Mouse (Mus musculus) spleen, adult 2 months (tissue): ENCODE data around the gene Ube2m. TPM values are rescaled to one million over a fixed set of nuclear protein-coding genes. Genes with fewer than 3 reads are reported as not detected.
A peak's percentile ranks its signal among the peaks of the same experiment; 100 is the strongest.

Source experiments
- DNase-seq, 2 experiments: peaks; one replicate each; pipeline versions ENCODE4 v3.0.0 to v3.0.0-alpha.2; 2012 to 2021; ENCODE audit warnings: low spot score in 2 of 2, low read depth in 1 of 2
- H3K27ac ChIP-seq: fragments of 200-500 bp; 2 replicates; pipeline ENCODE4 v1.5.1; 2012; ENCODE audit warnings: low read length, inconsistent platforms; ENCODE audit not compliant: insufficient read depth
- H3K27me3 ChIP-seq: fragments of 200-500 bp; 2 replicates; pipeline ENCODE4 v1.6.1; 2012; ENCODE audit warnings: mild to moderate bottlenecking, moderate library complexity, low read length, inconsistent platforms; ENCODE audit not compliant: control insufficient read depth, insufficient read depth
- H3K36me3 ChIP-seq: fragments of 200-500 bp; 2 replicates; pipeline ENCODE4 v1.6.1; 2012; ENCODE audit warnings: mild to moderate bottlenecking, low read length, inconsistent platforms; ENCODE audit not compliant: control insufficient read depth, insufficient read depth
- H3K4me1 ChIP-seq: fragments of 200-500 bp; 2 replicates; pipeline ENCODE4 v1.6.1; 2011; ENCODE audit warnings: inconsistent platforms; ENCODE audit not compliant: control insufficient read depth, insufficient read depth, insufficient read length
- H3K4me3 ChIP-seq: fragments of 200-500 bp; 2 replicates; pipeline ENCODE4 v1.5.1; 2011; ENCODE audit warnings: mild to moderate bottlenecking, inconsistent platforms; ENCODE audit not compliant: insufficient read depth, insufficient read length; ENCODE audit errors: extremely low read depth
- CTCF ChIP-seq: fragments of 200-500 bp; IDR thresholded peaks from 2 replicates; pipeline ENCODE4 v1.5.1; 2011; ENCODE audit warnings: mild to moderate bottlenecking, inconsistent platforms; ENCODE audit not compliant: insufficient read depth, insufficient read length, insufficient replicate concordance; ENCODE audit errors: extremely low read depth
- POLR2A ChIP-seq: fragments of 200-500 bp; IDR thresholded peaks from 2 replicates; pipeline ENCODE4 v1.6.1; 2011; ENCODE audit warnings: low read depth, low read length, inconsistent platforms
- WGBS: fragments of 180-500 bp; shearing (Covaris S2); methylation state at CpG from one replicate; pipeline ENCODE4 v1.1.7; 2018; 5-methylcytosine and 5-hydroxymethylcytosine counted together
- polyA plus RNA-seq: library from polyadenylated mRNA; depleted of rRNA; stranded (reverse); fragments of >200 nt; gene quantifications from 2 replicates; pipeline ENCODE4 v1.2.3, GENCODE M21; 2012

Gene Ube2m
- polyA plus RNA-seq, 1 experiment = 62.7 TPM

DNA sequence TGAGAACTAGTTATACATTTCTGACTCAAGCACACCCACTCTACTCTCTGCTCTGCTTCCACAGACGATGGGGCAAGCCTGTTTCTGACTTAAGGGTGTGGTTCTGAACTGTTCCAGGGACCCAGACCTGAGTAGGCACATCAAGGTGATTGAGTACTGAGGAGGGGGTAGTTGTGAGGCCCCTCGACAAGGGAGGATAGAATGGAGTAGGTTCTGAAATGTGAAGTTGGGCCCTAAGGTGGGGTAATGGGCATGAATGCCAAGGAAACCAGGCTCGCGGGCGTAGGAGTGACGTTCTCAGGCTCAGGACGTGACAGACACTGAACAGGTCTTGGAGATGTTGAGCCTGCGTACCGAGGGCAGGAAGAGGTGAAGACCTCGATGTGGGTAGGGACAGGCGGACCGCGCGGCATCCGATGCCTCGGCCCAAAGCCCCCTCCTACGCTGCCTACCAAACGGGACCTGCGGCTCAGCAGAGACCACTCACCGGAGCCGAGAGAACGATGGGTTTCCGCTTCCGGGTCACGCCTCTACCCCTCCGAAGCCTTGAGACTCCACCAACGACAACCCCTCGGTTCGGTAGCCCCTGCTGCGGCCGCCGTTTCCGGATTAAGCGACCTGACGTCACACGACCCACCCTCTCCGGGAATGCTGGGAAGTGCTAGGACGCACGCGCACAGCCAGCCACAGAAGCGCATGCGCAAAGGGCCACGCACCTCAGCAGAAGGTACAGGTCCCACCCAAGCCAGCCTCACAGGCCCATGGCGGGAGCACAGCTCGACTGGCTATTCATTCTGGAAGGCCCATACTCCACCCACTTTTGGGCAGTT, 3.7 kb downstream of the Ube2m start, which contains the start of gene Chmp2a:
Chmp2a (minus strand) TSS at position 660 of the 830 bp plus-strand sequence.
- peak within 1 kb of the TSS; percentile 84 for H3K4me3 ChIP-seq
- peak; percentile 89 to 95 for DNase-seq
- peaks cover 14% of the 10 kb centered on the region; the same call in 1 of the 2 replicates for H3K4me1 ChIP-seq
- no peaks in the 10 kb centered on the region for H3K27me3 ChIP-seq
- under 1% methylated on average over 45 of the region's 45 CpGs for WGBS
- H3K36me3 ChIP-seq = peaks cover 29% of the 10 kb centered on the region
- H3K27ac ChIP-seq = peak within 1 kb of the TSS; percentile 91
- TF ChIP-seq POLR2A (peak; percentile 0; the same call in 1 of the 2 replicates), CTCF (no peak)

DNA sequence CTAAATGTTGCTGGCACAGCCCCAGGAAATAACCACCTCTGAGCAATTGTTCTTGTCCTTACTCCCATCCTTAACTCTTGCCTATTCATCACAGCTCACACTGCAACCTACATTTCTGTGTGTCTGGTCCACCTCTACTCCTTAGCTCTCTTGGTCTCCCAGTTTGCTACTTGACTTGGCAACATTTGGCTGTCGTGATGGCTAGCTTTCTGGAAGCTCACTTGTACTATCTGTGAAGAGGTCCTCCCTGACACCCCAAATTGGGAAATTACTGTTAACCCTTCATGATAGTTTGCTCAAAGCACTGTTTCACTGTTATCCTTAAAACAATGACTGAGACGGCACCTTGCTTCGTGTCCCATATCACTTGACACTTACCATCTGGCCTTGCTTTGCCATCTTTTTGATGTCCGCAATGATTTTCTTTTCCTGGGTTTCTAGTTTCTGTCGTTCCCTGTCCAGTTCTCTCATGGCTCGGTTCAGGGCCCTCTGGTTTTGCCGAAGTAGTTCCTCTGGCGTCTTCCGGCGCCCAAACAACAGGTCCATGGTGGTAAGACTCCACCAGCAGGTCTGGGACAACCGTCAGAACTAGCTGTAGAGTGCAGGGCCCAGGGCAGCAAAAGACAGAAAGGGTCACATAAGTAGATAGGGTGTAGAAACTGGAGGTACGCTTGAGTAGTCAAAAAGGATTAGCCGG, 4.5 kb downstream of the Ube2m start:
- Histone ChIP-seq H3K27ac (peak overlapping the region; percentile 91), H3K27me3 (no peaks in the 10 kb centered on the region), H3K4me3 (peak overlapping the region; percentile 84), H3K4me1 (peaks cover 10% of the 10 kb centered on the region; the same call in 1 of the 2 replicates), H3K36me3 (peaks cover 36% of the 10 kb centered on the region)
- TF ChIP-seq POLR2A (no peak), CTCF (no peak)
- WGBS = 44% methylated on average over 13 of the region's 13 CpGs
- DNase-seq = no peak

DNA sequence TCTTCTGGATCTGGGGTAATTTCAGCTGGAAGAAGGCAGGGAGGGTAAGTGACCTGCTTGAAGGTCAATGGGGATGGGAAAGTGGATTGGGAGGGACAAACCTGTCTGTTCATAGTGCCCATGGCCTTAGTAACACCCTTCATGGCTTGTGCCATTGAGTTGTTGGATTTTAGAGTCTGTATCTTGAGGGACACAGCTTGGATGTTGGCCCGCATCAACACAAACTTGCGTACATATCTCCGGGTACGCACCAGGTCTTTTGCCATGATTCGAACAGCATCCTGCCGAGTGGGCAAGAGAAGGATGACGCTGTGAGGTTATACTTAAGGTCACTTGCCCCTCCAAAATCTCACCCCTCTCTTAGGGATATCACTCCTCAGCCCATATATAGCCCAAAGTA, 5.5 kb downstream of the Ube2m start:
- Histone ChIP-seq H3K4me1 (peaks cover 10% of the 10 kb centered on the region; the same call in 1 of the 2 replicates), H3K27ac (no peak overlapping the region), H3K27me3 (no peaks in the 10 kb centered on the region), H3K36me3 (peaks cover 46% of the 10 kb centered on the region), H3K4me3 (no peak overlapping the region)
- WGBS = 94% methylated on average over 7 of the region's 7 CpGs
- no peak for DNase-seq
- no peak for TF ChIP-seq POLR2A
- TF ChIP-seq CTCF = no peak

DNA sequence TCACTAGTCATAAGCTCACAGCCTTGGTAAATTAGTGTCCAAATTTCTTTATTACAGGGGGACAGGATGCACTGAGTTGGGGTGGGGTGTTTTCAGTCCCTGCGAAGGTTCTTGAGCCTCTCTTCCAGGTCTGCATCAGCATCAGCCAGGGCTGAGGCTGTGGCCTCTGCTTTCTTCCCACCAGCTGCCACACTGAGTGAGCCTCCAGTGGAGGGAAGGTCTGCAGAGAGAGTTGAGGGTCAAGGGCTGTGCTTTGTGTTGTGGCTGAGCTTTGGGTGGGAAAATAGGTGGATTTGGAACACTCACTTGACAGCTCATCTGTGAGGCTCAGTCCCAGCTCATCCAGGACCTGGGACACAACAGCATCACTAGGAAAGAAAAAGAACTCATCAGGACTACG, 6.1 kb downstream of the Ube2m start:
- 88% methylated on average over 2 of the region's 2 CpGs for WGBS
- H3K4me1 ChIP-seq = peaks cover 8% of the 10 kb centered on the region; the same call in 1 of the 2 replicates

DNA sequence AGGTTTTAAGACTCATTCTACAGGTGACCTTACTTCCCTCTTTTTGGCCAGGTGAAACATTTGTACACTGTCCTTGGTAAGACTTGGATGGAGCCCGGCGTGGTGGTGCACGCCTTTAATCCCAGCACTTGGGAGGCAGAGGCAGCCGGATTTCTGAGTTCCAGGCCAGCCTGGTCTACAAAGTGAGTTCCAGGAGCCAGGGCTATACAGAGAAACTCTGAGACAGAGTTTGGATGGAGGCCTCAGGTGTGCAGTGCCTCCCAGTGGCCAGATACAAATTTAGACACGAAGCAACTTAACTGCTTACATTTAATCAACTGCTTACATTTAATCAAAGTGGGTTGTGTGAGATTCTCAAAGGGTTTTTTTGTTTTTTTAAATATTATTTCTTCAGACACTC, 7.0 kb downstream of the Ube2m start:
- Histone ChIP-seq H3K4me1 (peaks cover 5% of the 10 kb centered on the region; the same call in 1 of the 2 replicates), H3K4me3 (no peak overlapping the region), H3K27ac (no peak overlapping the region), H3K36me3 (peaks cover 50% of the 10 kb centered on the region), H3K27me3 (no peaks in the 10 kb centered on the region)
- TF ChIP-seq CTCF (no peak), POLR2A (no peak)
- no peak for DNase-seq
- 78% methylated on average over 5 of the region's 5 CpGs for WGBS

More for the DNA sequence above, 6.1 kb downstream of the Ube2m start:
- H3K27ac ChIP-seq = no peak overlapping the region
- no peaks in the 10 kb centered on the region for H3K27me3 ChIP-seq
- H3K4me3 ChIP-seq = no peak overlapping the region
- no peak for TF ChIP-seq POLR2A
- no peak for TF ChIP-seq CTCF
- no peak for DNase-seq
- peaks cover 47% of the 10 kb centered on the region for H3K36me3 ChIP-seq

DNA sequence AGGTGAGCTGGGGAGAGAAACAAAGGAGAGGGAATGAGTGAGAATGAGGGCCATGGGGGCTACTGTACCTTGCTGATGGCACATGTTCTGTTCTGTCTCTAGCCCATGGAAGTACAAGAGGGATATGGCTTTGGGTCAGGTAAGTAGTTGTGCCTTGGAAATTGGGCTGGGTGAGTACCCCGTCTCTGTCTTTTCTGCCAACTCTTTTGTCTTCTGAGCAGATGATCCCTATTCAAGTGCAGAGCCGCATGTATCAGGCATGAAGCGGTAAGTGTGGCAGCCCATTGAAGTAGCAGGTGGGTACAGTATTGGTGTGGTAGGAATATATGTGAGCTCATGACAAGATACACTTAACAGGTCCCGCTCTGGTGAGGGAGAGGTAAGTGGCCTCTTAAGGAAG, 9.1 kb downstream of the Ube2m start:
- no peaks in the 10 kb centered on the region for H3K27me3 ChIP-seq
- no peak for TF ChIP-seq CTCF
- TF ChIP-seq POLR2A = no peak
- DNase-seq = no peak
- peaks cover 42% of the 10 kb centered on the region for H3K36me3 ChIP-seq
- peaks cover 8% of the 10 kb centered on the region; the same call in 1 of the 2 replicates for H3K4me1 ChIP-seq
- H3K4me3 ChIP-seq = no peak overlapping the region
- no peak overlapping the region for H3K27ac ChIP-seq
- WGBS = 96% methylated on average over 4 of the region's 4 CpGs
